Mouse (Mus musculus) MEL (cell line): ENCODE measurements around the gene Ggta1. TPM values are rescaled to one million over a fixed set of nuclear protein-coding genes. Genes with fewer than 3 reads are reported as not detected.

Experiments used
- DNase-seq: peaks from one replicate; pipeline ENCODE4 v3.0.0; 2011; ENCODE audit warnings: low read depth, low spot score
- H3K27ac ChIP-seq: 2 replicates; pipeline ENCODE4 v1.5.1; 2012; ENCODE audit warnings: low read depth, mild to moderate bottlenecking, control low read depth, low read length, moderate library complexity; ENCODE audit not compliant: control insufficient read depth
- H3K27me3 ChIP-seq, 2 experiments: fragments of 150-350 bp in 1 of 2; sonication (generic) in 1 of 2; 2 replicates each; pipeline ENCODE4 v1.6.1; 2012; ENCODE audit warnings: low read length in 2 of 2, mild to moderate bottlenecking in 2 of 2, improper control_type of control experiment in 1 of 2, moderate library complexity in 1 of 2; ENCODE audit not compliant: insufficient read depth in 2 of 2, control insufficient read depth in 1 of 2
- H3K36me3 ChIP-seq, 2 experiments: 2 replicates each; pipeline ENCODE4 v1.6.1; 2012 to 2014; ENCODE audit warnings: low read length in 2 of 2, improper control_type of control experiment in 1 of 2, inconsistent platforms in 1 of 2, mild to moderate bottlenecking in 1 of 2; ENCODE audit not compliant: insufficient read depth in 2 of 2, control insufficient read depth in 1 of 2
- H3K4me1 ChIP-seq, 2 experiments: fragments of 150-350 bp in 1 of 2; sonication (generic) in 1 of 2; 2 replicates each; pipeline ENCODE4 v1.6.1; 2012; ENCODE audit warnings: low read length in 2 of 2, improper control_type of control experiment in 1 of 2, mild to moderate bottlenecking in 1 of 2; ENCODE audit not compliant: insufficient read depth in 2 of 2, control insufficient read depth in 1 of 2
- H3K4me3 ChIP-seq, 2 experiments: fragments of 150-350 bp in 1 of 2; sonication (generic) in 1 of 2; 2 replicates each; pipeline ENCODE4 v1.5.1; 2012; ENCODE audit warnings: low read depth in 2 of 2, low read length in 2 of 2, mild to moderate bottlenecking in 2 of 2, moderate library complexity in 2 of 2, control low read depth in 1 of 2, improper control_type of control experiment in 1 of 2; ENCODE audit not compliant: control insufficient read depth in 1 of 2, insufficient read depth in 1 of 2
- H3K79me2 ChIP-seq: 2 replicates; pipeline ENCODE4 v1.6.1; 2012; ENCODE audit warnings: mild to moderate bottlenecking, low read length, moderate library complexity; ENCODE audit not compliant: control insufficient read depth, poor library complexity, insufficient read depth
- H3K9ac ChIP-seq: 2 replicates; pipeline ENCODE4 v1.6.1; 2012; ENCODE audit warnings: low read depth, mild to moderate bottlenecking, control low read depth, low read length, moderate library complexity; ENCODE audit not compliant: control insufficient read depth, poor library complexity, severe bottlenecking
- H3K9me3 ChIP-seq: fragments of 150-350 bp; sonication (generic); replicated peaks from 2 replicates; pipeline ENCODE4 v1.6.1; 2012; ENCODE audit warnings: mild to moderate bottlenecking, low read length, improper control_type of control experiment, moderate library complexity; ENCODE audit not compliant: insufficient read depth
- BHLHE40 ChIP-seq: IDR thresholded peaks from 2 replicates; pipeline ENCODE4 v1.6.1; 2012; ENCODE audit warnings: low read depth, mild to moderate bottlenecking, inconsistent platforms, low read length, improper control_type of control experiment, borderline replicate concordance
- CHD1 ChIP-seq: IDR thresholded peaks from 2 replicates; pipeline ENCODE4 v1.6.1; 2012; ENCODE audit warnings: low read depth, mild to moderate bottlenecking, inconsistent platforms, low read length, improper control_type of control experiment
- CTCF ChIP-seq, 3 experiments: IDR thresholded peaks in 2 of 3; conservative IDR thresholded peaks in 1 of 3; 2 replicates each; pipeline ENCODE4 v1.5.1; 2011 to 2012; ENCODE audit warnings: low read length in 3 of 3, low read depth in 2 of 3, mild to moderate bottlenecking in 2 of 3, improper control_type of control experiment in 1 of 3, inconsistent platforms in 1 of 3, mixed read lengths in 1 of 3, moderate library complexity in 1 of 3; ENCODE audit not compliant: control insufficient read depth in 1 of 3, insufficient read depth in 1 of 3, poor library complexity in 1 of 3, severe bottlenecking in 1 of 3
- E2F4 ChIP-seq: IDR thresholded peaks from 2 replicates; pipeline ENCODE4 v1.6.1; 2011; ENCODE audit warnings: low read depth, low read length, improper control_type of control experiment, borderline replicate concordance
- GABPA ChIP-seq: IDR thresholded peaks from 2 replicates; pipeline ENCODE4 v1.6.1; 2012; ENCODE audit warnings: low read depth, mild to moderate bottlenecking, inconsistent platforms, low read length, improper control_type of control experiment, moderate library complexity
- HCFC1 ChIP-seq: IDR thresholded peaks from 2 replicates; pipeline ENCODE4 v1.6.1; 2012; ENCODE audit warnings: low read depth, mild to moderate bottlenecking, inconsistent platforms, low read length, improper control_type of control experiment, moderate library complexity
- MAX ChIP-seq: IDR thresholded peaks from 2 replicates; pipeline ENCODE4 v1.6.1; 2011; ENCODE audit warnings: low read length, improper control_type of control experiment
- MYB ChIP-seq: IDR thresholded peaks from 2 replicates; pipeline ENCODE4 v1.6.1; 2011; ENCODE audit warnings: mild to moderate bottlenecking, low read depth, low read length, improper control_type of control experiment
- MYC ChIP-seq: IDR thresholded peaks from 2 replicates; pipeline ENCODE4 v1.6.1; 2011; ENCODE audit warnings: low read depth, mild to moderate bottlenecking, low read length, improper control_type of control experiment, moderate library complexity
- RCOR1 ChIP-seq: IDR thresholded peaks from 2 replicates; pipeline ENCODE4 v1.6.1; 2012; ENCODE audit warnings: low read depth, mild to moderate bottlenecking, inconsistent platforms, low read length, improper control_type of control experiment
- SIN3A ChIP-seq: IDR thresholded peaks from 2 replicates; pipeline ENCODE4 v1.6.1; 2012; ENCODE audit warnings: low read length, improper control_type of control experiment, inconsistent platforms
- ZKSCAN1 ChIP-seq: IDR thresholded peaks from 2 replicates; pipeline ENCODE4 v1.6.1; 2012; ENCODE audit warnings: low read depth, mild to moderate bottlenecking, inconsistent platforms, low read length, improper control_type of control experiment, moderate library complexity
- ZMIZ1 ChIP-seq: IDR thresholded peaks from 2 replicates; pipeline ENCODE4 v1.6.1; 2012; ENCODE audit warnings: low read depth, mild to moderate bottlenecking, inconsistent platforms, low read length, improper control_type of control experiment, moderate library complexity
- polyA plus RNA-seq, 2 experiments: library from polyadenylated mRNA; stranded (reverse) in 1 of 2; unstranded in 1 of 2; fragments of >175 nt in 1 of 2; fragments of >200 nt in 1 of 2; gene quantifications; 2 replicates each; pipeline versions ENCODE4 v1.2.1 to v1.2.4; 2012; ENCODE audit warnings: low replicate concordance in 2 of 2, low read depth in 1 of 2; ENCODE audit not compliant: insufficient read length in 2 of 2, insufficient read depth in 1 of 2, missing spikeins in 1 of 2
- total RNA-seq: library from RNA; depleted of rRNA; stranded (reverse); fragments of 300-350 nt; gene quantifications from 2 replicates; pipeline ENCODE4 v1.2.3, GENCODE M21; 2012

Gene Ggta1
- total and polyA plus RNA-seq, 3 experiments = 29.2 to 30.7 TPM; not detected in 1

GRCm38 (mm10) chr2:35496279-35497013, 33.4 kb upstream of the Ggta1 start:
- Histone ChIP-seq H3K9me3 (no peaks in the 10 kb centered on the region), H3K4me3 (no peak overlapping the region), H3K27ac (no peak overlapping the region), H3K4me1 (peaks cover 8 to 22% of the 10 kb centered on the region in 2 experiments), H3K9ac (no peak overlapping the region), H3K36me3 (peaks cover 0 to 17% of the 10 kb centered on the region in 2 experiments; a peak in 2 of 4 replicates), H3K79me2 (no peaks in the 10 kb centered on the region), H3K27me3 (no peaks in the 10 kb centered on the region)
- TF ChIP-seq MAX (no peak), SIN3A (no peak), CHD1 (no peak), HCFC1 (no peak), E2F4 (no peak), MYB (no peak)
- no peak for DNase-seq

GRCm38 (mm10) chr2:35495486-35496278, 32.7 kb upstream of the Ggta1 start:
- H3K79me2 ChIP-seq = no peaks in the 10 kb centered on the region
- H3K9ac ChIP-seq = no peak overlapping the region
- peaks cover 8 to 22% of the 10 kb centered on the region in 2 experiments for H3K4me1 ChIP-seq
- H3K4me3 ChIP-seq = no peak overlapping the region
- no peak for TF ChIP-seq CTCF (IDR thresholded peaks at IDR 0.05 in 2 of 3, conservative IDR thresholded peaks at IDR 0.05 in 1 of 3; ENCODE audit: control insufficient read depth in 1 of 3, insufficient read depth in 1 of 3, low read depth in 2 of 3, low read length in 3 of 3, poor library complexity in 1 of 3, severe bottlenecking in 1 of 3)
- H3K9me3 ChIP-seq = no peaks in the 10 kb centered on the region
- no peak overlapping the region for H3K27ac ChIP-seq
- H3K36me3 ChIP-seq = peaks cover 0 to 17% of the 10 kb centered on the region in 2 experiments; a peak in 2 of 4 replicates
- no peak for DNase-seq
- no peaks in the 10 kb centered on the region for H3K27me3 ChIP-seq

GRCm38 (mm10) chr2:35493566-35493965, 30.5 kb upstream of the Ggta1 start:
- Histone ChIP-seq H3K79me2 (no peaks in the 10 kb centered on the region), H3K27ac (no peak overlapping the region), H3K9ac (no peak overlapping the region), H3K4me1 (peaks cover 2 to 4% of the 10 kb centered on the region in 2 experiments; a peak in 3 of 4 replicates), H3K4me3 (no peak overlapping the region), H3K27me3 (no peaks in the 10 kb centered on the region), H3K36me3 (0 out of 4 replicates have a peak, but pooled peaks cover 0 to 3% of the 10 kb centered on the region in 2 experiments), H3K9me3 (no peaks in the 10 kb centered on the region)
- DNase-seq = no peak
- TF ChIP-seq MYC (no peak), RCOR1 (no peak), BHLHE40 (no peak), ZMIZ1 (no peak), ZKSCAN1 (no peak), GABPA (no peak)
